Mouse (Mus musculus) CD4-positive, CD25-positive, alpha-beta regulatory T cell (primary cell): ENCODE measurements around the gene Sun5. TPM values are rescaled to one million over a fixed set of nuclear protein-coding genes. Genes with fewer than 3 reads are reported as not detected.

ENCODE experiments used
- polyA plus RNA-seq: library from polyadenylated mRNA; unstranded; fragments of 100-300 nt; shearing (Covaris generic); gene quantifications from one replicate; pipeline ENCODE4 v1.2.1, GENCODE M21; 2017

Gene Sun5
- not detected for polyA plus RNA-seq

DNA sequence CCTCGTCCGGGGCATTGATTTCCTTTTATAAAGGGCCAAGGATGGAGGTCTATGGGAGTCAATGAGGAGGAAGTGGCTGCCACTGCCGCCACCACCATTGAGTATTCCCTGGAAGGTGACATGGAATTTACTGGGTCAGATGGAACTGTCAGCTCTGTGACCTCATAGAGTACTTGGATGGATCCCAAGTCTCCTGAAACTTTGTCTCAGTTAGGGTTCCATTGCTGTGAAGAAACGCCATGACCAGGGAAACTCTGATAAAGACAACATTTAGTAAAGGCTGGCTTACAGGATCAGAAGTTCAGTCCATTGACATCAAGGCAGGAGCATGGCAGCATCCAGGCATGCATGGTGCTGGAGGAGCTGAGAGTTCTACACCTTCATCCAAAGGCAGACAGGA lies at the start of gene Sun5:
TSS of gene Sun5 (minus strand) at position 101 of the 400 bp plus-strand sequence.

GRCm38 (mm10) chr2:153917930-153918329 lies 47.0 kb upstream of the Sun5 start, which contains the start of gene Bpifb3:
Gene Bpifb3, plus strand, starts transcription at chr2:153918230.

GRCm38 (mm10) chr2:153900088-153900487 lies 29.2 kb upstream of the Sun5 start, which contains the start of gene Bpifb6:
Gene Bpifb6, plus strand, starts transcription at chr2:153900388.

GRCm38 (mm10) chr2:153874745-153875144 lies 3.9 kb upstream of the Sun5 start, which contains the start of gene Bpifb2:
Gene Bpifb2, plus strand, starts transcription at chr2:153875045.

Other genes starting within 250 kb of the Sun5 start
- 133 TPM for gene Commd7, start 238.3 kb downstream of the Sun5 start, polyA plus RNA-seq
- gene Dnmt3b, start 221.6 kb downstream of the Sun5 start, polyA plus RNA-seq: 9.9 TPM
- gene Dnmt3c, start 174.4 kb downstream of the Sun5 start, polyA plus RNA-seq: not detected
- gene Mapre1, start 129.8 kb downstream of the Sun5 start, polyA plus RNA-seq: 194 TPM
- 0.17 TPM for gene Efcab8, start 91.2 kb downstream of the Sun5 start, polyA plus RNA-seq
- not detected for gene Bpifb2, start 4.0 kb upstream of the Sun5 start, polyA plus RNA-seq
- gene Bpifb6, start 29.3 kb upstream of the Sun5 start, polyA plus RNA-seq: not detected
- gene Bpifb3, start 47.1 kb upstream of the Sun5 start, polyA plus RNA-seq: not detected
- not detected for gene Bpifb4, start 67.1 kb upstream of the Sun5 start, polyA plus RNA-seq
- gene Bpifa6, start 103.9 kb upstream of the Sun5 start, polyA plus RNA-seq: not detected
- gene Bpifa2, start 137.2 kb upstream of the Sun5 start, polyA plus RNA-seq: 341 TPM